Mouse (Mus musculus) colon, adult 2 months (tissue): Measurements from ENCODE around the gene Mettl1. TPM values are rescaled to one million over a fixed set of nuclear protein-coding genes. Genes with fewer than 3 reads are reported as not detected.

Experiments
- polyA plus RNA-seq: library from polyadenylated mRNA; depleted of rRNA; stranded (reverse); fragments of >200 nt; gene quantifications from 2 replicates; pipeline ENCODE4 v1.2.3, GENCODE M21; 2012; rRNA removed

The Mettl1 gene
- polyA plus RNA-seq = 19.1 and 19.7 TPM in 2 replicates

DNA sequence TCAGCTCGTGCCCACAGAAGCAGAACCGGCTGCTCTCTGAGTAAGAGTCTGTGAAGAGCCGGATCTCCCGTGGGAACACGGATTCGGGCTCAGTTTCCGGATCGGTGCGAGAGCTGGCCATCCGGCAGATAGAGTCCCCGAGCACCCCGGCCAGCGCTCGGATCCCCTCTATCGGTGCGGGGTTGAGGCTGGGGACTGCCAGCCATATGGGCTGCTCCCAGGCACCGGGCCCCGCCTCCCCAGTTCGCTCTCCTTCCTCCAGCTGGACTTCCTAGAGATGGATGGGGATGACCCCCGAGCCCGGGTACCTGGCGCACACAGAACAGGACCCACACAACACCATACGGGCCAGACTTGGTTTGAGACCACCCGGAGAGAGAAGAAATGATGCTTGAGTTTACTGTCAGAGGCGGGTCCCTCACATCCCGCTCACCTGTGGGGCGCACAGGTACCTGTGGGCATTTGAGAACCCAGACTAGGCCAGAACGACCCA, at the start of gene Mettl1, which contains the start of gene Eef1akmt3:
Gene Mettl1 (plus strand): TSS at position 141 of the 493 bp plus-strand sequence.
Gene Eef1akmt3 (minus strand): TSS at position 240 of the 493 bp plus-strand sequence.

DNA sequence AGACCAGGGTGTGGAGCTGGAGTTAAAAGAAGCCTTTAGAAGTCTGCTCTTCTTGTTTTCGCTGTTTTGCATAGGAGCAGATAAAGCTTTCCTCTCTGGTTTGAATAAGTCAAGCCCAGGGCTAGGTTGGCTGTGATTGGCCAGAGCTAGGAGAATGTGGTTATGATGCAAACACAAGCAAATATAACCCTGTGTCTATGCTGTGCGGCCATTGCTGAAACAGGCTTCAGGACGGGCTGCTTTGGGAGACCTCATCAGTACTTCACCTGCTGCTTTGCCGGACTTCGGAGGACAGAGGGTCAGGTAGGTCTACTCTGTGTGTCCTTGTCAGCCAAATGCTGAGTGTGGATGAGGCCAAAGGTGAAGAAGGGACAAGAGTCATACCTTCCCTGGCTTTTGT, 40.7 kb upstream of the Mettl1 start, which contains the start of gene Avil:
Gene Avil (plus strand): TSS at position 181 of the 400 bp plus-strand sequence.

DNA sequence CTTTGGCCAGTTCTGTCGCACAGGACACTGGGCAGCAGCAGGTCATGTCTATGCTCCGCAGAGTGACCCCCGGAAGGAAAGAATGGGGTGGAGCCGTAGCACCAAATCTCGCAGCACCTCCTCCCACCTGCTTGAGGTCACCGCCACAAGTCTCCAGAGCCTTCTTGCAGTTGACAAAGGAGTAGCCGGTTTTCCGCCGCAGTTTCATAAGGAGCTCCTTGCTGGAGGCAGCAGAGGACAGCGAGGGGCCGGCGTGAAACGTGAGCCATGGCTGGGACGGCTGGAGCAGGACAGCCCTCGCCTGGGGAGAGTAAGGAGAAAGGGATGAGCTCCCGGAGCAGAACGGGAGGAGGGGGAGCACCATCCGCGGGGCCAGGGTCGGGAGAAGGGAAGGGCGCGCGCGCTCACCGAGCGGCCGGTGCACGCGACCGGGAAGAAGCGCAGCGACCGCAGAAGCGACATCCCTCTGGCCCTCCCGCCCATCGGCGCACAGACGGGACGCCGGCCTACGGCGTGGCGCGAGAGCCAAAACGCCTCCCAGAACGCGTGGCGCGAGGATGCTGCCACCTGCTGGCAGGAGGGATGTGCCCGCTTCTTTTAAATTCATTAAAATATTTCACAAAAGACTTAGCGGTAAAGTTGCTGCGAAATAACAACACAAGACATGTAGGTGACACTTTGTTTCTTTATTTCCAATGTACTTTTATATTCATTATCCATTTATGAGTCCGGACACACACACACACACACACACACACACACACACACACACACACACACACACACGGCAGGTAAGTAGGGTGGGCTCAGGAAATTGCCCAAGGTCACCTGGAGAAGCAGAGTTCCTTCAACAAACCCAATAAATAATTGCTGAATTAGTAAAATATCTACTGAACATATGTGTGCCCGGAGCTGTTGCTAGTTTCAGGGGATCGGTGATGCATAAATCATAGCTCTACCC, 10.6 kb upstream of the Mettl1 start, which contains the start of gene Tsfm:
Gene Tsfm (minus strand): TSS at position 505 of the 961 bp plus-strand sequence.

DNA sequence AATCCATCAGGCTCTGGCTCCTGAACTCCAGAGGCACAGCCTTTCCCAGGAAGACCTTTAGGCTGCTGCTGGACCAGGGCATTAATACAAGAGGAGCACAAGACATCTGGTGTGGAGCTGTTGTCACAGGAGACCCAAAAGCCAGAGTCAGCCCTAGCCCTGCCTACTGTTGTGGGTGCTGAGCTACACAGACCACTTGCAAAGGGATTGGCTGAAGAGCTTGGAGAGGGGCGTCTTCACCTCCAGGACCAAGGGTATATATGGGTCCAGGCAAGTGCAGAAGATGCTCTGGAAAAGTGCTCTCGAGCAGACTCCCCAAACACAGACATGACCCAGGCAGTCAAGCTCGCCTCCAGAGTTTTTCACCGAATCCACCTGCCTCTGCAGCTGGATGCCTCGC, 6.7 kb downstream of the Mettl1 start, which contains the start of gene Cyp27b1:
Gene Cyp27b1 (plus strand): TSS at position 297 of the 400 bp plus-strand sequence.

DNA sequence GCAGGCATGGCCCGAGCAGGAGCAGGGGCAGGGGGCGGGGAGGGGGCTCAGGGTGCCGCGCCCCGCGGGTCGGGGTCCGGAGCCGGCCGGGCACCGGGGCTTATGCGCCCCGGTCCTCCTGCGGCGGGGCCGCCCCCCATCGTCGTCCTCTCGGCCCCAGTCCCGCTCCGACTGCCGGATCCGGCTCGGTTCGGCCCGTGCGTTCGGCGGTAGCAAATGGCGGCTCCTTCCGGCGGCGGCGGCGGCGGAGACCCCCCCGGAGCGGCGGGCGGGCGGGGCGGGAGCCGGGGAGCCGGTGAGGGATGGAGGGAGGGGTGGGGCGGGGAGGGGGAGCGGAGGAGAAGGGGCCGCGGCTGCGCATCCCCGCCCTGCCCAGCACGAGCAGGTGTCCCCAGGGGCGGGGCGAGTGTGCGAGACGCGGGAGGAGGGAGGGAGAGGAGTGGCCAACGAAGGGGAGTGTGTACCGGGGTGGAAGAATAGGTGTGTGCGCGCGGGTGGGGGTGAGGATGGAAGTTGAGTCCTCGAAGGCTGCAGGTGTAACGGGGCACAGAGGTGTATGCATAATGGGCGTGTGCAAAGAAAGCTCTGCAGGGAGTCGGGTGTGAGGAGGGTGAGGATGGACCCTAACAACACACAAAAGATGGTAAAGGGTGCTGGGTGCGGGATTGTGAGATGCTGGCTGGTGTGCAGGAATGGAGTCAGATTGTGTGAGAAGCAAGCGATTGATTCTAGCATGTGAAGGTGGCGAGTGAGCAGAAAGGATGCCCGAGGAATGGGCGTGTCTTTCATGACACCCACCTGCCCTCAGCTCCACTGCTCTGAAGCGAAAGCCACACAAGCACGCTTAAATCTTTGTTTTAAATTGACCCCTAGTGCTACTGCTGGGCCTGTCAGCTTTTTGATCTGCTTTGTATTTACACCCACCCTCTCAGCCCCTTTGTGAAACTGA, 19.0 kb downstream of the Mettl1 start, which contains the start of gene March9:
Gene March9 (minus strand): TSS at position 217 of the 949 bp plus-strand sequence.

DNA sequence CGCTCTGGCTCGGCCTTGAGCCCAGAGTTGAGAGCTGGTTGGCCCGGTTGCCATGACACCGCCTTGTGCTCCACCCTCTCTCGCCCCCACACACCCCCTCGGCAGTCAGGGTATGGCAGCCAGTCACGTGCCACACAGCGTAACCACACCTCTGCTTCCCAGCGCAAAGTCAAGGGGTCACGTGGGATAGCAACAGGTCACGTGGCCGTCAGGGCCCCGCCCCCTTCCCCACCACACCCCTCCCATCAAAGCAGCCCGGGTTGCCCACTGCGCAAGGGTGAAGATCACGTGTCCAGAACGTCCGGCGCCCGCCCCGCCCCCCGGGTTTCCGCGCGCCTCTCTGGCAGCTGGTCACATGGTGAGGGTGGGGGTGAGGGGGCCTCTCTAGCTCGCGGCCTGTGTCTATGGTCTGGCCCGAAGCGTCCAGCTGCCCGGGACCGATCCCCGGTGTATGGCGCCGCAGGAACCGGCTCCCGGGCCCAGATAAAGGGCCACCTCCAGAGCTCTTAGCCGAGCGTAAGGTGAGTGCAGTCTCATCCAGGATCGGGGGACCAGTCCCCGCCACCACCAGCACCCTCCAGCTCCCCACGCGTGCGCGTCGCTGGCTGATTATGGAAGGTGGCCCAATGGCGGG, 22.1 kb downstream of the Mettl1 start, which contains the start of gene Cdk4:
Gene Cdk4 (plus strand): TSS at position 296 of the 634 bp plus-strand sequence.

DNA sequence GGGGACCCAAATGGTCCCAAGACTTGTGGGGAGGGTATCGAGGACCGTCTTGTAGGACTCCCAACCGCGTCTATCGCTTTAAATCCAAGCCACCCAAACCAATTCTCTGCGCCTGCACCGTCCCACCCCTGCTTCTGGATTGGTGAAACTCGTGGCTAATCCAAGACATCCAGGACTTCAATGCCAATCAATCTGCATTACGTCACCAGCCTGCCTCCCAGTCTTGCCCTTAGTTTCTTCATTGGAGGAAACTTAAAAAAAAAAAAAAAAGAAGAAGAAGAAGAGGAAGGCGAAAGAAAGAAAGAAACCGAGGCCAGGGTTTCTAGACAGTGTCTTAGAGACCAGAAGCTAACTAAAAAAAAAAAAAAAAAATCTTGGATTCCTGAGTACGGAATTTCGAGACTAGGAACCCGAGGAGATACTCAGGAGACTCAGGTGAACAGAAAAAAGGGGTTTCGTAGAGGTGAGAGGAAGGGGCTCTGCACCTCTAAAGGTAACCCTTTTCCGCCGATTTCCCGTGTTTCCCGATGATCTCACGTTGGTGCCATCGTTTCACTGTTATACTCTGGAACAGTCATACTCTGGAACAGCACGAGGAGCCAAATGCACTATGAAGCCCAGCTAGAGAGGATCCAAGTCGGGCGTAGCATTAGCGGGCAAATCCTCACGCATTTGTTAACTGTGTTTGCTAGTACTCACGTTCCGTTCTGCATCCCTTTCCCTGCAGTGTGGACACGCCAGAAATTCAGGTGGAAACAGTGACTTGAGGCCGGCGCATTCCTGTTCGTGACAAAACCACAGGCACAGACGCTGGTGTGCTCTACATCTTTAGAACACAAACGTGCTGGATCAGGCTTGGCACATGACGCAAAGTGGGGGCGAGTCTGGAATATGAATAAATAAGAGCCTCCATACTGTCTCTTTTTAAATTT, 29.2 kb downstream of the Mettl1 start, which contains the start of gene Tspan31:
Gene Tspan31 (minus strand): TSS at position 75 of the 932 bp plus-strand sequence.

DNA sequence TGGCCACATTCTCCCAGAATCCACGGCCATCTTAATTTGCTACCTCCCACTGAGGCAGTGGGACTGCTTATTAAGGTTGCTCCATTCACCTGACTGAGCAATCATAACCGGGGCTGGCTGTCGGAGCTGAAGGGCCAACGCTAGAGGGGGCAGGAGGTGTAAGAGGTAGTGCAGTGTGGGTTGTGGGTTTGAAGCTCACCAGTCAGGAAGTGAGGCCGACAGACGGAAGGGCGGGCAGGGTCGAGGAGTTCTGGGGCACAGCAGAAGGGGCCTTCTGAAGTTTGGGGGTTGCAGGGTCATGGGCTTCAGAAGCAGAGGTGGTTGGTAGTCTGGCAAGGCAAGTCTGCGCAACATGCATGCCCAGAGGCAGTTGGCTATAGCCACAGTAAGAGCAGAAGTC, 33.9 kb downstream of the Mettl1 start, which contains the start of gene Agap2:
Gene Agap2 (plus strand): TSS at position 205 of the 400 bp plus-strand sequence.

Other genes starting within 250 kb of the Mettl1 start
- gene Atp23, start 140.1 kb upstream of the Mettl1 start, polyA plus RNA-seq = 5.9 and 7.4 TPM in 2 replicates
- gene Ctdsp2, start 62.7 kb upstream of the Mettl1 start, polyA plus RNA-seq = 136 and 151 TPM in 2 replicates
- 1.1 and 1.5 TPM in 2 replicates for gene Avil, start 40.7 kb upstream of the Mettl1 start, polyA plus RNA-seq
- 42.4 and 43.6 TPM in 2 replicates for gene Tsfm, start 10.6 kb upstream of the Mettl1 start, polyA plus RNA-seq
- 1.2 and 1.6 TPM in 2 replicates for gene Eef1akmt3, start 99 bp downstream of the Mettl1 start, polyA plus RNA-seq
- gene Cyp27b1, start 6.8 kb downstream of the Mettl1 start, polyA plus RNA-seq = 0.38 and 0.40 TPM in 2 replicates
- gene March9, start 18.8 kb downstream of the Mettl1 start, polyA plus RNA-seq = 8.6 and 8.9 TPM in 2 replicates
- 110 and 125 TPM in 2 replicates for gene Cdk4, start 22.1 kb downstream of the Mettl1 start, polyA plus RNA-seq
- 42.2 and 78.0 TPM in 2 replicates for gene Tspan31, start 28.9 kb downstream of the Mettl1 start, polyA plus RNA-seq
- gene Agap2, start 33.9 kb downstream of the Mettl1 start, polyA plus RNA-seq = 4.7 and 5.9 TPM in 2 replicates
- 79.1 and 84.2 TPM in 2 replicates for gene Os9, start 79.7 kb downstream of the Mettl1 start, polyA plus RNA-seq
- gene B4galnt1, start 123.8 kb downstream of the Mettl1 start, polyA plus RNA-seq = 131 and 138 TPM in 2 replicates
- gene Slc26a10, start 139.2 kb downstream of the Mettl1 start, polyA plus RNA-seq = 1.8 and 5.0 TPM in 2 replicates
- gene Arhgef25, start 148.7 kb downstream of the Mettl1 start, polyA plus RNA-seq = 25.9 and 29.4 TPM in 2 replicates
- gene Dtx3, start 154.3 kb downstream of the Mettl1 start, polyA plus RNA-seq = 80.9 and 90.8 TPM in 2 replicates
- 40.9 and 52.5 TPM in 2 replicates for gene Pip4k2c, start 170.2 kb downstream of the Mettl1 start, polyA plus RNA-seq
- 3.4 and 3.9 TPM in 2 replicates for gene Kif5a, start 221.9 kb downstream of the Mettl1 start, polyA plus RNA-seq
- 177 and 178 TPM in 2 replicates for gene Dctn2, start 225.0 kb downstream of the Mettl1 start, polyA plus RNA-seq
- 52.1 and 62.9 TPM in 2 replicates for gene Mbd6, start 247.6 kb downstream of the Mettl1 start, polyA plus RNA-seq